Mouse (Mus musculus) stomach, embryonic 16.5 days (tissue): ENCODE measurements at regions not wholly inside any gene's neighbourhood (a gene's known extent, or its start where the extent isn't known, plus 50 kb on each side); places are given as distances from the start of the nearest gene placed in this dataset.

Source experiments
- ATAC-seq: fragments of 200-750 bp; cut with Nextera tagmentation; 2 replicates; pipeline ENCODE4 v1.8.0; 2017; ENCODE audit warnings: moderate number of reproducible peaks, moderate TSS enrichment; ENCODE audit not compliant: insufficient read depth, low FRiP score
- H3K27ac ChIP-seq: fragments of 300-500 bp; sonication (generic); 2 replicates; pipeline ENCODE4 v1.5.1; 2014; ENCODE audit warnings: low read length
- H3K27me3 ChIP-seq: fragments of 300-500 bp; sonication (generic); 2 replicates; pipeline ENCODE4 v1.6.1; 2014; ENCODE audit warnings: low read length, control low read depth, mixed read lengths; ENCODE audit not compliant: control insufficient read depth, insufficient read depth
- H3K36me3 ChIP-seq: fragments of 300-500 bp; sonication (generic); 2 replicates; pipeline ENCODE4 v1.6.1; 2014; ENCODE audit warnings: low read length; ENCODE audit not compliant: control insufficient read depth, insufficient read depth
- H3K4me1 ChIP-seq: fragments of 300-500 bp; sonication (generic); 2 replicates; pipeline ENCODE4 v1.6.1; 2014; ENCODE audit warnings: low read length, control low read depth, mixed read lengths; ENCODE audit not compliant: control insufficient read depth, insufficient read depth
- H3K4me2 ChIP-seq: fragments of 300-500 bp; sonication (generic); 2 replicates; pipeline ENCODE4 v1.6.1; 2014; ENCODE audit warnings: low read depth, low read length, mixed read lengths
- H3K4me3 ChIP-seq: fragments of 300-500 bp; sonication (generic); replicated peaks from 2 replicates; pipeline ENCODE4 v1.5.1; 2014; ENCODE audit warnings: mild to moderate bottlenecking, low read length
- H3K9ac ChIP-seq: fragments of 300-500 bp; sonication (generic); 2 replicates; pipeline ENCODE4 v1.6.1; 2014; ENCODE audit warnings: low read length
- H3K9me3 ChIP-seq: fragments of 300-500 bp; sonication (generic); replicated peaks from 2 replicates; pipeline ENCODE4 v1.6.1; 2016; ENCODE audit warnings: low read length, control low read depth; ENCODE audit not compliant: control insufficient read depth
- WGBS: fragments of 180-500 bp; shearing (Covaris S2); extraction: QIAGEN DNeasy Blood & Tissue Kit; methylation state at CpG from one replicate; pipeline ENCODE4 v1.1.7; 2014; 5-methylcytosine and 5-hydroxymethylcytosine counted together

- H3K36me3 ChIP-seq = no peaks in the 10 kb centered on the region
- no peak overlapping the region for H3K27ac ChIP-seq
- H3K4me3 ChIP-seq = no peak overlapping the region
- H3K27me3 ChIP-seq = no peaks in the 10 kb centered on the region
- 64% methylated on average over 3 of the region's 3 CpGs for WGBS
- H3K9ac ChIP-seq = no peak overlapping the region
- H3K4me1 ChIP-seq = no peaks in the 10 kb centered on the region
- no peaks in the 10 kb centered on the region for H3K9me3 ChIP-seq
- no peak overlapping the region for H3K4me2 ChIP-seq
- ATAC-seq = no peak
Observed at GRCm38 (mm10) chr1:125307223-125307622, 128.3 kb downstream of the Actr3 start.

GRCm38 (mm10) chr1:125298520-125299090, 136.9 kb downstream of the Actr3 start:
- H3K9ac ChIP-seq = no peak overlapping the region
- no peaks in the 10 kb centered on the region for H3K4me1 ChIP-seq
- H3K27ac ChIP-seq = no peak overlapping the region
- H3K4me3 ChIP-seq = no peak overlapping the region
- H3K36me3 ChIP-seq = no peaks in the 10 kb centered on the region
- WGBS = 81% methylated on average over 5 of the region's 5 CpGs
- no peaks in the 10 kb centered on the region for H3K9me3 ChIP-seq
- ATAC-seq = no peak
- no peaks in the 10 kb centered on the region for H3K27me3 ChIP-seq
- no peak overlapping the region for H3K4me2 ChIP-seq

- ATAC-seq = no peak
- no peaks in the 10 kb centered on the region for H3K36me3 ChIP-seq
- H3K27me3 ChIP-seq = no peaks in the 10 kb centered on the region
- no peak overlapping the region for H3K9ac ChIP-seq
- no peaks in the 10 kb centered on the region for H3K4me1 ChIP-seq
- no peaks in the 10 kb centered on the region for H3K9me3 ChIP-seq
- H3K4me2 ChIP-seq = no peak overlapping the region
- H3K4me3 ChIP-seq = no peak overlapping the region
- no peak overlapping the region for H3K27ac ChIP-seq
- 84% methylated on average over 3 of the region's 3 CpGs for WGBS
Observed at GRCm38 (mm10) chr1:125295646-125296045, 139.9 kb downstream of the Actr3 start.

- H3K9ac ChIP-seq = no peak overlapping the region
- no peaks in the 10 kb centered on the region for H3K9me3 ChIP-seq
- no peaks in the 10 kb centered on the region for H3K4me1 ChIP-seq
- H3K36me3 ChIP-seq = no peaks in the 10 kb centered on the region
- H3K4me3 ChIP-seq = no peak overlapping the region
- H3K4me2 ChIP-seq = no peak overlapping the region
- H3K27me3 ChIP-seq = no peaks in the 10 kb centered on the region
- H3K27ac ChIP-seq = no peak overlapping the region
- ATAC-seq = no peak
- 89% methylated on average over 12 of the region's 12 CpGs for WGBS
Observed at GRCm38 (mm10) chr1:125290320-125291021, 145.1 kb downstream of the Actr3 start.

GRCm38 (mm10) chr1:125286347-125286746, 149.2 kb downstream of the Actr3 start:
- H3K4me3 ChIP-seq = no peak overlapping the region
- no peak overlapping the region for H3K27ac ChIP-seq
- no peaks in the 10 kb centered on the region for H3K36me3 ChIP-seq
- H3K27me3 ChIP-seq = no peaks in the 10 kb centered on the region
- no peak overlapping the region for H3K9ac ChIP-seq
- H3K4me2 ChIP-seq = no peak overlapping the region
- WGBS = 58% methylated on average over 2 of the region's 2 CpGs
- H3K9me3 ChIP-seq = no peaks in the 10 kb centered on the region
- H3K4me1 ChIP-seq = no peaks in the 10 kb centered on the region
- no peak for ATAC-seq

- Histone ChIP-seq H3K4me3 (no peak overlapping the region), H3K4me1 (no peaks in the 10 kb centered on the region), H3K36me3 (no peaks in the 10 kb centered on the region), H3K4me2 (no peak overlapping the region), H3K9me3 (no peaks in the 10 kb centered on the region), H3K9ac (no peak overlapping the region), H3K27me3 (no peaks in the 10 kb centered on the region), H3K27ac (no peak overlapping the region)
- WGBS = 74% methylated on average over 2 of the region's 2 CpGs
- ATAC-seq = no peak
Observed at GRCm38 (mm10) chr1:125284693-125285092, 150.8 kb downstream of the Actr3 start.

GRCm38 (mm10) chr1:125273752-125274151, 161.8 kb downstream of the Actr3 start:
- Histone ChIP-seq H3K9ac (no peak overlapping the region), H3K27me3 (no peaks in the 10 kb centered on the region), H3K4me2 (no peak overlapping the region), H3K36me3 (no peaks in the 10 kb centered on the region), H3K4me1 (no peaks in the 10 kb centered on the region), H3K9me3 (no peaks in the 10 kb centered on the region), H3K4me3 (no peak overlapping the region), H3K27ac (no peak overlapping the region)
- 69% methylated on average over 2 of the region's 2 CpGs for WGBS
- no peak for ATAC-seq

GRCm38 (mm10) chr1:125263684-125264083, 171.8 kb downstream of the Actr3 start:
- Histone ChIP-seq H3K9ac (no peak overlapping the region), H3K27ac (no peak overlapping the region), H3K9me3 (no peaks in the 10 kb centered on the region), H3K4me2 (no peak overlapping the region), H3K4me3 (no peak overlapping the region), H3K36me3 (no peaks in the 10 kb centered on the region), H3K27me3 (no peaks in the 10 kb centered on the region), H3K4me1 (no peaks in the 10 kb centered on the region)
- 75% methylated on average over 6 of the region's 6 CpGs for WGBS
- ATAC-seq = no peak

GRCm38 (mm10) chr1:125263068-125263467, 172.5 kb downstream of the Actr3 start:
- Histone ChIP-seq H3K4me1 (no peaks in the 10 kb centered on the region), H3K4me3 (no peak overlapping the region), H3K4me2 (no peak overlapping the region), H3K27ac (no peak overlapping the region), H3K27me3 (no peaks in the 10 kb centered on the region), H3K36me3 (no peaks in the 10 kb centered on the region), H3K9me3 (no peaks in the 10 kb centered on the region), H3K9ac (no peak overlapping the region)
- WGBS = 83% methylated on average over 6 of the region's 6 CpGs
- ATAC-seq = no peak
